Mouse (Mus musculus) hematopoietic stem cell, adult 5-6 weeks (primary cell): ENCODE data around the gene Zswim4. TPM values are rescaled to one million over a fixed set of nuclear protein-coding genes. Genes with fewer than 3 reads are reported as not detected.

ENCODE experiments used
- ATAC-seq, 2 experiments: fragments of 125-278 bp in 1 of 2; replicated peaks in 1 of 2; 2 replicates each; pipeline ENCODE4 v1.8.0; 2016 to 2017; ENCODE audit warnings: inconsistent platforms in 2 of 2, mild to moderate bottlenecking in 2 of 2, moderate number of reproducible peaks in 2 of 2, low read depth in 1 of 2, moderate TSS enrichment in 1 of 2; ENCODE audit not compliant: low FRiP score in 2 of 2, poor library complexity in 2 of 2, severe bottlenecking in 2 of 2, insufficient read depth in 1 of 2, low TSS enrichment in 1 of 2
- total RNA-seq: library from RNA; stranded (forward); fragments of 172-1452, 232-1000 nt; gene quantifications from 2 replicates; pipeline ENCODE4 v1.2.3, GENCODE M21; 2017

Zswim4 gene
- total RNA-seq, 1 experiment from 2014 or later = 6.8 TPM

GRCm38 (mm10) chr8:84205073-84205472 is 31.8 kb downstream of the Zswim4 start:
- no peak for ATAC-seq

- ATAC-seq = peak; percentile 30 to 33
These were observed 32.7 kb downstream of the Zswim4 start for GRCm38 (mm10) chr8:84203975-84204772.

- ATAC-seq = peak; percentile 30 to 46
These were observed 33.6 kb downstream of the Zswim4 start for GRCm38 (mm10) chr8:84202938-84203917.

GRCm38 (mm10) chr8:84202466-84202865 is 34.4 kb downstream of the Zswim4 start:
- ATAC-seq = no peak

GRCm38 (mm10) chr8:84201545-84202245 is 35.2 kb downstream of the Zswim4 start:
- 0 out of 4 replicates have a peak, but pooled peaks have one; percentile 1 to 5 for ATAC-seq

- 0 out of 4 replicates have a peak, but pooled peaks of 1 of the 2 experiments have one; percentile 0 for ATAC-seq
These were observed 36.0 kb downstream of the Zswim4 start for GRCm38 (mm10) chr8:84200652-84201544.

GRCm38 (mm10) chr8:84200126-84200555 is 36.7 kb downstream of the Zswim4 start:
- no peak for ATAC-seq

GRCm38 (mm10) chr8:84199348-84200125 is 37.3 kb downstream of the Zswim4 start:
- no peak for ATAC-seq

GRCm38 (mm10) chr8:84198871-84199270 is 38.0 kb downstream of the Zswim4 start:
- no peak for ATAC-seq

GRCm38 (mm10) chr8:84197922-84198774 is 38.7 kb downstream of the Zswim4 start:
- ATAC-seq = peak; percentile 70 to 78

GRCm38 (mm10) chr8:84197141-84197921 is 39.5 kb downstream of the Zswim4 start:
- ATAC-seq = peak; percentile 5 to 15; a peak in 2 of 4 replicates

GRCm38 (mm10) chr8:84194224-84194743 is 42.6 kb downstream of the Zswim4 start:
- no peak for ATAC-seq

- ATAC-seq = no peak
These were observed 43.3 kb downstream of the Zswim4 start for GRCm38 (mm10) chr8:84193566-84193965.

GRCm38 (mm10) chr8:84193161-84193560 is 43.7 kb downstream of the Zswim4 start:
- no peak for ATAC-seq
